Mouse (Mus musculus) T-helper 2 cell (primary cell): Measurements from ENCODE around the gene Tnrc18.

Experiments
- in situ Hi-C: fragments of 300-600 bp; cut with MboI, MseI; formaldehyde crosslinking; loops from one replicate; pipeline ENCODE4 v1.15.1; 2025; ENCODE audit warnings: high pct_unique_total_duplicates

Gene Tnrc18

GRCm38 (mm10) chr5:142778871-142779270 is 38.6 kb downstream of the Tnrc18 start:
- in situ Hi-C loops, result no loop called here

DNA sequence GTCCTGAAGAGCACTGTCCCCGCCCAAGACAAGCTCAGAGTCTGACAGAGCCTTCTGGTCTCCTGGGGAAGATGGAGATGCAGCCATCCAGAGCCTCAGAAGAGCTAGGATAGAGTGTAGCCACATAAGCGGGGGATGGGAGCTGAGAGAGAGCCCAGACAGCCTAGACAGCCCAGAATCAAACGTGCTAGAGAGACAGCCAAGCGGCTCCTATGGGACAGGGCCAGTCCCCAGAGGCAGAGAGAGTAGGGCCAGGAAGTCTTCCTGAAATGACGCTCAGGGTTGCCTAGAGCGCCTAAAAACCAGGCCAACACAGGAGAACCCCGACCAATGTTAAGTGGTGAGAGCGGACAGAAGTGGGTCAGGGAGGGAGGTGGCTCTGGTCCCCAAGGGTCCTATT is 39.3 kb downstream of the Tnrc18 start:
- in situ Hi-C loops, result no loop called here

DNA sequence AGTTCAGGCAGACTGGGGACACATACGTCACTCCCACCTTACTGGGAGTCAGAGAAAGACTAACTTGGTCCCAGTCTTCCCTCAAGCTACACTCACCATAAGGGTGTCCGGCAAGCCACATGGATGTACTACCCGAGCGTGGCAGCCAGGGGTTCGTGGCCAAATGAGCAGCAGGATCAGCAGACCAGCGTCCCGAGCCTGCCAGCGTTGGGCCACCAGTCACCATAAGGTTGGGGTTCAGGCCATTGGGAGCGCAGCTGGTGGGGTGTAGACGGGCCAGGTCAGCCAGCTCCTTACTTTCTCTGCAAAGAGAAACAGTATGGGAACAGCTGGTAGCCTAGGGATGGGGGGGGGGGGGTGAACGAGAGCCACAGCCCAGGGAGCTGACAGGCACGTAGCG is 41.4 kb downstream of the Tnrc18 start:
- in situ Hi-C loops, result no loop called here

DNA sequence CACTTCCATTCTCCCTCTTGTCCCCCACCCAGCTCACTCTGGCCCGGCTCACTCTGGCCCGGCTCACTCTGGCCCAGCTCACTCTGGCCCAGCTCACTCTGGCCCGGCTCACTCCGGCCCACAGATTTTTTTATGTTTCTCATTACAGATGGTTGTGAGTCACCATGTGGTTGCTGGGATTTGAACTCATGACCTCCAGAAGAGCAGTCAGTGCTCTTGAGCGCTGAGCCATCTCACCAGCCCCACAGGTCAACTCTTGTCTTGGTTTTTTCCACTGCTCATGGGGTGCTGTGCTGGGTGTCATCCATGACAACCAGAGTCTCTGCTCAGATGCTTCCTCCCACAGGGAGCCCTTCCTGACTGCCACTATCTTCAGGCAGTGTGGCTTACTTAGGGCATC is 42.7 kb downstream of the Tnrc18 start:
- in situ Hi-C loops, result no loop called here

DNA sequence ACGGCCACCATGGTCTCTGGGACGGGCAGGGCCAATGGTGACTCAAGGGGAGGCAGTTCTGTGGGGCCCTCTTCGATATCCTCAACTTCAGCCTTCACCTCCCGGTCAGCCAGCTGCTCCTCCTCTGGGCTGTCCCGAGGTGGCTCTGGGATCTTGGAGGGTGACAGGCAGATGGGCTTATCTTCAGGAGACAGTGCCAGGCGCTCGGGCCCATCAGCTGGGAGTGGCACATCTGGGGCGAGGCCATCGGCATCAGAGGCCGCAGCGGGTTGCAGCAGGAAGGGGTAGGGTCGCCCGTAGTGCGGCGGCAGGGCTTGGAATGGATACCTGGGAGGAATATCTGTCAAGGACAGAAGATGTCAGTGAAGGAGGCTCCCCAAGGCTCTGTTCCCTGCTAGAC is 45.5 kb downstream of the Tnrc18 start:
- in situ Hi-C loops, result no loop called here

DNA sequence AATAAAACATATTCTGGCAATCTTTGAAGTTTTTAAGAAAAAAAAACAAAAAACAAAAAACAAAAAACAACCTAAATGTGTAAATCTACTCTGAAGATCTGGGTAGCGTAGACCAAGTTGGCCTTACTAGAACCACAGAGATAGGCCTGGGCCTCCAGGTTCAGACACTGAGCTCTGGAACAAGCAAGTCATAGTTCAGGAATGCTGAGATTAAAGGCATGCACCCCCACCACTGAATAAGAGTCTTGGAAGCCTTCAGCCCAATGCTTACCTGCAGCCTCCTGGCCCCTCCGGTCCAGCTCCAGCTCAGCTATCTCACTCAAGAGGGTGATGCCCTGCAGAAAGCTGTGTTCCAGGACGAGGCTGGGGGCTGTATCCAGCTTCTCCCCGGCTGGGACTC is 46.4 kb downstream of the Tnrc18 start:
- in situ Hi-C loops, result no loop called here

GRCm38 (mm10) chr5:142769641-142770040 is 47.8 kb downstream of the Tnrc18 start:
- in situ Hi-C loops, result no loop called here

DNA sequence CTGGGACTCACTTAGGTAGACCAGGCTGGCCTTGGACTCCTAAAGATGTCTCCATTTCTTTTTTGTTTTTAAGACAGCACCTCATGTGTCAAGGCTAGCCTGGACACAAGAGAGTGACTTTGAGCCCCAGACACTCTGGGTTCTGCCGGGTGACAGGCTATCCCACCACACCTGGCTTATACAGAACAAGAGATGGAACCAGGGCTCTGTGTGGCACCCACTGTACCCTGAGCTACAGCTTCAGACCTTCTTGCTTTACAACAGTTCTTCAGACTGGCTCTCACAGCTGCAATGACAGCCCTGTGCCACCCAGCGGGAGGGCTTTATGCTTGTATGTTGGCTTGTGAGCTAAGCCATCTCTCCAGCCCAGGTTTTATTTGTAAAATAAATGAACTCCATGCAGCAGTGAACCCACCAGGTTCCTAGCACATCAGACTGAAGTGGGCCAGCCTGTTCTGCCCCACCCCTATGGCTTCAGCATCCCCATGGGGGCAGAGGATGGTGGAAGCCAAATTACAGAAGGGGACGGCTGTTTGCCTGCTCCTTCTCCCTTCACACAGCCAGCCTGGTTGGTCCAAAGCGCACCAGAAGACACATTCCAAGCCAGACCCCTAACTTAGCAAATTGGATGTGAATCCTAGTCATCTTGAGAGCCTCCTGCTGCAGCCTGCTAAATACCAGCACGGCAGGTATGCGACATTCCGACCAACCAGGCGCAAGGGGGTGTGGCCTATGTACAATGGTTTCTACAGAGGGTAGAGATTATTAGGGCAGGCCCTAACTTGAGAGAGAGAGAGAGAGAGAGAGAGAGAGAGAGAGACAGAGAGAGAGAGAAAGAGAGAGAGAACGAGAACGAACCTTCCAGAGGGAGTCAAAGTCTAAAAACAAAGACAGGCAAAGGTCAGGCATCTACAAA is 48.9 kb downstream of the Tnrc18 start:
- in situ Hi-C loops, result no loop called here

GRCm38 (mm10) chr5:142767937-142768336 is 49.5 kb downstream of the Tnrc18 start:
- in situ Hi-C loops, result no loop called here

DNA sequence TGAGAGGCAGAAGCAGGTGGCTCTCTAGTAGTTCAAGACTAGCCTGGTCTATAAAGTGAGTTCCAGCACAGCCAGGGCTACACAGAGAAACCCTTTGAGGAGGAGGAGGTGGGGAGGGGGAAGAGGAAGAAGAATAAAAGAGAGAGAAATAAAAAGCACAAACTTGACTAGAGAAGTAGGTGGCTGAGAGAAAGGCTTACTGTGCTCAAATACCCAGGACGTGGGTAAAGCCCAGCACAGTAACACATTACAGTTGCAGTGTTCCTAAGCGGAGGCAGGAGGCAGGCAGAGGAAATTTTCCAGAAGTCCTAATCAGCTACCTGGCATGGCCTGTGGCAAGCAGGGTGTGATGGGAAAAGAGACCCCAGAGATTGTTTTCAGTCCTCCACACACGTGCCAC is 50.8 kb downstream of the Tnrc18 start:
- in situ Hi-C loops, result no loop called here

GRCm38 (mm10) chr5:142764889-142765288 is 52.6 kb downstream of the Tnrc18 start:
- in situ Hi-C loops, result loop anchor here (5.0 kb wide), 1 partner anchor 72 kb away; no protein-coding TSS in a partner anchor

- in situ Hi-C loops, result loop anchor here (5.0 kb wide), 1 partner anchor 73 kb away; no protein-coding TSS in a partner anchor
Observed at GRCm38 (mm10) chr5:142764306-142764705, 53.2 kb downstream of the Tnrc18 start.

- in situ Hi-C loops, result loop anchor here (5.0 kb wide), 1 partner anchor 75 kb away; no protein-coding TSS in a partner anchor
Observed at GRCm38 (mm10) chr5:142762082-142762807, 55.2 kb downstream of the Tnrc18 start.

DNA sequence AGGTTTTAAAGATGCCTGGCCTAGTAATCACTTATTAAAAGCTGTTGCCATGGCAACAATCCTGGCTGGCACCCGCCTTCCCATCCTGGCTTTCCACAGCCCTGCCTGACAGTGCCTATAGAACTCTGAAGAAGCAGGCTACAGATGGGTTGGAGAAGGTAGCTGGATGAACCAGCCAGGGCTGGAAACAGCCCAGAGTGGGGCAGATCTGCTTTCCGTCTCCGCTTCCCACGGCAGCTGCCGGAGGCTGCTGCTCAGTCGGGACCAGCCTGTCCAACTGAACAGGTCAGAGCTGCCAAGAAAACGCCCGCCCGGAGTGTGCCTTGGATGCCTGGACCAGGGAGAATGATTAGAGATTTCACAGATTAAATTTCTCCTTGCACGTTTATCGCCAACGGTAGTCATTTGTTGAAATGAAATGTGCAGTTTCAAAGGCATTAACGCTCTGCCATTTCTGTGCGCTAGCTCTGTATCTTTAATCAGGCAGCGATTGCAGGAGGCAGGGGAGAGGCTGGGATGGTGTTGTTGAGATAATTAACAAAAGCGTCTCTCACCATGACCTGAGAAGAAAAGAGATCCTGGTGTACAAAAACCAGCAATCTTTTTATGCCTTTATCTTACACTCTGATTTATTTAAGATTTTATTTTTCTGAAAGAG is 56.0 kb downstream of the Tnrc18 start:
- in situ Hi-C loops, result loop anchor here (5.0 kb wide), 1 partner anchor 76 kb away; no protein-coding TSS in a partner anchor

DNA sequence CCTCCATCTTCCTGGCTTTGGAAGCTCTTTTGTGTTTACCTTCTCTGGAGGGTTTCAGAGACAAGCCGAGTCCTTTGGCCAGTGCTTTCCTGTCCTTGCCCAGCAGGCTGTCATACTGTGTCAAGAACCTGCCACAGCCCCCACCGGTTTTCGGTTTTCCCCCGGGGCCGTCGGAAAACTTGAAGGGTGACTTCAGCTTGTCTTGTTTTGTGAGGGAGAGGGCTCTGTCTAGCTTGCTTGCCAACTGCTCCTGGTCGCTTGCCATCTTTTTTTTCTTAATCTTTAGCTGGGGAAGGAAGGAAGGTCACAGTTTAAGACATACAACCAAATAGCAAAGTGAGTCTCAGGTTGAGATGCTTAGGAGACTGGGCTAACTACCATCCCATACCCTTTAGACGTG is 57.7 kb downstream of the Tnrc18 start:
- in situ Hi-C loops, result loop anchor here (5.0 kb wide), 1 partner anchor 78 kb away; no protein-coding TSS in a partner anchor

GRCm38 (mm10) chr5:142752241-142752640 is 65.2 kb downstream of the Tnrc18 start:
- in situ Hi-C loops, result no loop called here

- in situ Hi-C loops, result no loop called here
Observed at GRCm38 (mm10) chr5:142750173-142750572, 67.3 kb downstream of the Tnrc18 start.

GRCm38 (mm10) chr5:142747026-142747629 is 70.3 kb downstream of the Tnrc18 start:
- in situ Hi-C loops, result no loop called here

DNA sequence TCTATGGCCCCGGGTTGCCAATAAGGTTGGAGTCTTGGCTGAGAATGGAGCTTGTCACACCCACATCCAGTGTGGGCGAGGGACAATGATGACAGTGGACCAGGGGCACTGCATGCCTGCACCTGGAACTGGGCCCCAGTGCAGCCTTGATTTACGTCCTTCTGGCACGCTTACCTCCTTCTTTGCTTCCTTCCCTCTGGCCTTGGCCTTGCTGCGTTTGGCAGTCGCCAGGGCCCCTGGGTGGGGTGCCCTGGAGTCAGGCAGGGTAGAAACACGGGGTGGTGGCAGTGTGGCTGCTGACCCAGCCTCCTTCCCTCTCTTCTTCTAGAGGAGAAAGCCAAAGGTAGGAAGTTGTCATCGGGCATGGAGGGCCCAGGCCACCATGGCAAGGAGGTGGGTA is 77.5 kb downstream of the Tnrc18 start:
- in situ Hi-C loops, result no loop called here

DNA sequence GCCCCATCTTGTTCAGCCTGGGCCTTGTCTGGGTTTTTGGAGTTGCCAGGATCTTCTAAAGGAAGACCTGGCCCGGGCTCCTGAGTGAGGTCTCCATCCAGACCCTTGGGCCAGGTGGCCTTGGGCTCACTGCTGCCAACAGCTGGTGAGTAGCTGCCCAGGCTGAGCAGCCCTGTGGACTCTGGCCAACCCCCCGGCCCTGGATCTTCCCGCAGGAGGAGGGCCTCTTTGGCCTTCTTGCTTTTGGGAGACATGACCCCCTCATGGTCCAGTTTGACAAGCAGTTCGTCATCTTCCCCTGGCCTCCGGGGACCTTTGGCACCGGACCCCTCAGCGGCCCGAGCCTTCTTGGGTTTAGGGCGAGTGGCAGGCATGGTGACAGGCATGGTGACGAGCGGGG is 85.5 kb downstream of the Tnrc18 start:
- in situ Hi-C loops, result no loop called here

DNA sequence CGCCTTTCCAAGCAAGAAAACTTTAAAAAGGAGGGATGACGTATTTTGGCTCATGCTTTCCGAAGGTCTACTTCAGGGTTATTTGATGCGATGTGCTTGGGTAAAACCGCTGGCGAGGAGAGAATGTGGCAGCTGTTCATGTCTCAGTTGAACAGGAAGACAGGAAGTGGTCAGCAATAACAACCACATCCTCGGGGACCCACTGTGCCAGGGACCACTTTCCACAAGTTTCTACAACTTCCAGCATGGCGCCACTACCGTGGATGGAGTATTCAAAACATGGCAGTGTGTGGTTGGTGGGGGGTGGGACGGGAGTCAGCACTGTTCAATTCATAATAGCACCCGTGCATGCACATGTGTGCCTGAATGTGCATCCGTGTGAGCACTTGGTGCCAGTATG is 87.2 kb downstream of the Tnrc18 start:
- in situ Hi-C loops, result no loop called here

DNA sequence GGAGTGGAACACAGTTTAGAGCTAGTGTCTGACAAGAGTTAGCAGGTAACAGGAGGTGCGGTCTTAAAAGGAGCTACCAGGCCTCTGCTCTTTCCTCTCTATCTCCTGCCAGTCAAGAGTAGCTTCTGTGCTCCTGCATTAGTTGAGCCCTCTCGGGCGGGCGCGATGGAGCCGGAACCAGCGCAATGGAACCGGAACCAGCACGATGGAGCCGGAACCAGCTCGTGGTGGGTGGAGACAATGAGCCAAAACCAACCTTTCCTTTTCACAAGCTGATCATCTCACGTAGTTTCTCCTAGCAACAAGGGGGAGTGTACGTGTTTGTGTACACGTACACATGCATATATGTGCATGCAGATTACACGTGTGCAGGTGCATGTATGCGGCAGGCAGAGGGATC is 89.2 kb downstream of the Tnrc18 start:
- in situ Hi-C loops, result no loop called here
